Mouse (Mus musculus): ENCODE data around the gene Kbtbd12. TPM values are rescaled to one million over a fixed set of nuclear protein-coding genes. Genes with fewer than 3 reads are reported as not detected.

Kbtbd12 gene
- polyA plus RNA-seq, 1 experiment from 2014 or later = 0.32 TPM

- no peak for ATAC-seq
- Histone ChIP-seq H3K4me1 (ENCODE audit: control insufficient read depth, insufficient read depth, low read length) (peaks cover 2% of the 10 kb centered on the region; the same call in 1 of the 2 replicates), H3K9me3 (ENCODE audit: control insufficient read depth, low read length) (no peaks in the 10 kb centered on the region), H3K4me3 (ENCODE audit: low read length) (no peak overlapping the region), H3K4me2 (ENCODE audit: low read depth, low read length) (no peak overlapping the region), H3K27me3 (replicated peaks; ENCODE audit: control insufficient read depth, insufficient read depth, low read length) (no peaks in the 10 kb centered on the region), H3K36me3 (ENCODE audit: control insufficient read depth, insufficient read depth, low read length) (peaks cover 46% of the 10 kb centered on the region), H3K9ac (ENCODE audit: low read depth, low read length) (no peak overlapping the region), H3K27ac (ENCODE audit: low read length) (no peak overlapping the region)
- 73% methylated on average over 13 of the region's 13 CpGs for WGBS
Observed at GRCm38 (mm10) chr6:88502030-88502970, 135.4 kb downstream of the Kbtbd12 start.

GRCm38 (mm10) chr6:88500405-88500767 lies 137.4 kb downstream of the Kbtbd12 start:
- Histone ChIP-seq H3K4me1 (ENCODE audit: control insufficient read depth, insufficient read depth, low read length) (peaks cover 2% of the 10 kb centered on the region; the same call in 1 of the 2 replicates), H3K9ac (ENCODE audit: low read depth, low read length) (peak overlapping the region; percentile 68), H3K27ac (ENCODE audit: low read length) (no peak overlapping the region), H3K27me3 (replicated peaks; ENCODE audit: control insufficient read depth, insufficient read depth, low read length) (no peaks in the 10 kb centered on the region), H3K4me3 (ENCODE audit: low read length) (peak overlapping the region; percentile 58), H3K9me3 (ENCODE audit: control insufficient read depth, low read length) (no peaks in the 10 kb centered on the region), H3K4me2 (ENCODE audit: low read depth, low read length) (peak overlapping the region; percentile 93), H3K36me3 (ENCODE audit: control insufficient read depth, insufficient read depth, low read length) (peaks cover 32% of the 10 kb centered on the region)
- 10% methylated on average over 3 of the region's 3 CpGs for WGBS
- peak; percentile 16 for ATAC-seq

GRCm38 (mm10) chr6:88499481-88500404 lies 138.0 kb downstream of the Kbtbd12 start:
- H3K36me3 ChIP-seq (ENCODE audit: control insufficient read depth, insufficient read depth, low read length) = peaks cover 26% of the 10 kb centered on the region
- peak; percentile 60 for ATAC-seq
- WGBS = 3% methylated on average over 76 of the region's 76 CpGs

More at GRCm38 (mm10) chr6:88499481-88500404, 138.0 kb downstream of the Kbtbd12 start:
- H3K27me3 ChIP-seq (replicated peaks; ENCODE audit: control insufficient read depth, insufficient read depth, low read length) = no peaks in the 10 kb centered on the region
- peak overlapping the region; percentile 58 for H3K4me3 ChIP-seq (ENCODE audit: low read length)
- peak overlapping the region; percentile 68 for H3K9ac ChIP-seq (ENCODE audit: low read depth, low read length)
- H3K4me1 ChIP-seq (ENCODE audit: control insufficient read depth, insufficient read depth, low read length) = peaks cover 2% of the 10 kb centered on the region; the same call in 1 of the 2 replicates
- H3K9me3 ChIP-seq (ENCODE audit: control insufficient read depth, low read length) = no peaks in the 10 kb centered on the region
- no peak overlapping the region for H3K27ac ChIP-seq (ENCODE audit: low read length)
- H3K4me2 ChIP-seq (ENCODE audit: low read depth, low read length) = peak overlapping the region; percentile 93

Other genes with a start within 250 kb of the Kbtbd12 start
- 34.4 and 40.8 TPM in 2 replicates for gene Eefsec, start 191.4 kb downstream of the Kbtbd12 start, polyA plus RNA-seq (2015; fragmentation: Nextera tagmentation; extraction: Ambion mirVana)
- gene Ruvbl1, start 172.5 kb downstream of the Kbtbd12 start, polyA plus RNA-seq (2015; fragmentation: Nextera tagmentation; extraction: Ambion mirVana) = 112 and 125 TPM in 2 replicates
- 277 and 297 TPM in 2 replicates for gene Sec61a1, start 119.0 kb downstream of the Kbtbd12 start, polyA plus RNA-seq (2015; fragmentation: Nextera tagmentation; extraction: Ambion mirVana)
- 73.3 and 82.8 TPM in 2 replicates for gene Mgll, start 86.5 kb upstream of the Kbtbd12 start, polyA plus RNA-seq (2015; fragmentation: Nextera tagmentation; extraction: Ambion mirVana)
- 26.6 and 29.2 TPM in 2 replicates for gene Abtb1, start 204.0 kb upstream of the Kbtbd12 start, polyA plus RNA-seq (2015; fragmentation: Nextera tagmentation; extraction: Ambion mirVana)
- 32.0 and 35.6 TPM in 2 replicates for gene Podxl2, start 237.1 kb upstream of the Kbtbd12 start, polyA plus RNA-seq (2015; fragmentation: Nextera tagmentation; extraction: Ambion mirVana)

Data from intestine, embryonic 16.5 days (tissue).